28 mouse cellular contexts compared by ENCODE assay signal in the genomic region with DNA sequence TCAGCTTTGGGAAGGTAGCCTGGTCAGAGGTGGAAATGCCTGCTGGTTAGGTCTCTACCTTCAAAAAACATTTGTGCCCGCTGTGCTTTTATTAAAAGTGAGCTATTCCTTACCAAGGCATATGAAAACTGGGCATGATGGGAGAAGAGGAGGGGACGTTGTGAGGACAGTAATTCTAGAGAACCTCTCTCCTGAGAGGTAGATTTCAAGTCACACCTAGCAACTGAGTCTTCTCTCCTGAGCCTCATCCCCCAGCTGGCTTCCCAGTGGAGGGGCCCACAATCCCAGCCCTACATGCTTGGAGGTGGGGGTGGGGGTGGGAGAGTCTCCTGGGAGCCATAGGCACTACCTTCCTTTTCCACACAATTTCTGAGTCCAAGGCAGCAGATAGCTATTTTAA. TPM values are rescaled to one million over a fixed set of nuclear protein-coding genes. Genes with fewer than 3 reads are reported as not detected.
"Had no signal": no experiment of that assay in that cellular context is flagged by ENCODE, and none has a peak within 500 bp of the region (broad histone marks: within the 10 kb centered on the region; RNA-seq: fewer than 3 reads in every experiment).

No protein-coding gene starts in this region.

- H3K36me3 ChIP-seq: limb, embryonic 10.5 days; limb, embryonic 12.5 days; limb, embryonic 13.5 days; limb, embryonic 15.5 days; liver, embryonic 12.5 days; liver, embryonic 13.5 days; liver, embryonic 15.5 days; lung, embryonic 15.5 days; midbrain, embryonic 12.5 days; midbrain, embryonic 13.5 days; midbrain, embryonic 15.5 days had no signal

- H3K4me1 ChIP-seq: liver, embryonic 12.5 days had no signal

- DNase-seq: left cerebral cortex, postnatal 4 days; liver; liver, embryonic 13.5 days; liver, postnatal 0 days; lung, adult 2 months; lung, postnatal 10 days; lung, postnatal 14 days; lung, postnatal 36 days; lung, postnatal 4 days; midbrain, embryonic 14.5 days had no signal

- ATAC-seq: liver, embryonic 12.5 days; midbrain, embryonic 13.5 days; midbrain, embryonic 15.5 days; midbrain, embryonic 16.5 days had no signal

- H3K9me3 ChIP-seq: limb, embryonic 10.5 days; limb, embryonic 12.5 days; limb, embryonic 13.5 days; limb, embryonic 15.5 days; liver, embryonic 12.5 days; liver, embryonic 13.5 days; liver, embryonic 15.5 days; lung, embryonic 15.5 days; megakaryocyte, embryonic 14.5 days; midbrain, embryonic 12.5 days; midbrain, embryonic 13.5 days; midbrain, embryonic 15.5 days had no signal

- H3K9ac ChIP-seq: limb, embryonic 12.5 days; limb, embryonic 13.5 days; limb, embryonic 15.5 days; liver, embryonic 12.5 days; liver, embryonic 13.5 days; liver, embryonic 14.5 days; liver, embryonic 15.5 days; lung, embryonic 15.5 days; midbrain, embryonic 12.5 days; midbrain, embryonic 13.5 days; midbrain, embryonic 15.5 days had no signal

- H3K4me3 ChIP-seq: left cerebral cortex, adult 2 months; liver, embryonic 15.5 days; myocyte had no signal

- H3K27ac ChIP-seq: left cerebral cortex, adult 2 months; limb, embryonic 10.5 days; limb, embryonic 12.5 days; limb, embryonic 13.5 days; limb, embryonic 15.5 days; liver, embryonic 12.5 days; liver, embryonic 13.5 days; liver, embryonic 14.5 days; liver, embryonic 15.5 days; lung, embryonic 15.5 days; macrophage; midbrain, embryonic 12.5 days; midbrain, embryonic 13.5 days; midbrain, embryonic 15.5 days had no signal

RNA-seq across cellular contexts. Expression of a gene that starts 1.0 kb away (rescaled TPM):
- total RNA-seq: megakaryocyte-erythroid progenitor cell, adult 5-6 weeks; monocyte, adult 5-6 weeks had no signal
- polyA plus RNA-seq: macrophage, myocyte had no signal
